Mouse (Mus musculus): ENCODE data around the gene Yipf2.
A peak's percentile ranks its signal among the peaks of the same experiment; 100 is the strongest.
"Not testable (repeated sequence)": the region's sequence is repeated elsewhere in the genome, so short reads cannot be mapped to it uniquely, and the experiment has no call there.

Yipf2 gene

DNA sequence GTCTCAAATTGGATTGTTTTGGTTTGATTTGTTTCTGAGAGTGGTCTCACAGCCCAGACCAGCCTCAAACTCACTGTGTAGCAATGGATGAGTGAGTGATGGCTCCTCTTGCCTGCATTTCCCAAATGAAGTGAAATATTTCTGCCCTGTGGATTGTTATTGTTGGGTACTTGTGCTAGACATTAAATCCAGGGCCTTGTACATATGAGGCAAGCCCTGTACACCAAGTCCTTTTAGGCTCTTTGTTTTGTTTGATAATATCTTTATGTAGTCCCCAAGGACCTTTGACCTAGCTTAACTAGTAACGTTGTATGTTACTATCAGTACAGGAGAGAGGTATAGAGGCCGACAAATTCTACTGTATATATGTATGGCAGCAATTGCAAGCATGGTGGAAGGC, 2.2 kb upstream of the Yipf2 start:
- DNase-seq = no peak

DNA sequence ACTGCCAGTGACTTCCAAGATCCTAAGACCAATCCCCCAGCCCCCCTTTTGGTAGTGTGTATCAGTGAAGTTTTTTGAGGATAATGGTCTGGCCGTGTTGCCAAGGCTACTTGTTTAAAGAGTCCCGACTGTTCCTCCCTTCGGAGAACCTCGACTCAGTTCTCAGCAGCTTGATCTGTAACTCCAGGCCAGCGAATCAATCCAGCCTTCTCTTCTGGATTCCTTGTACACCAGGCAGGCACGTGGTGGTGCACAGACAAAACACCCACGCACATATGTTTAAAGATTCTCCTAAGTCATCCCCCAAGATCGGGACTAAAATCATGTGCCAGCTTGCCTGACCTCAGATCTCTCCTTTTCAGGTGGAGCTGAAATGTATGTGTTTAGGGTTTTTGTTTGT, 1.7 kb upstream of the Yipf2 start:
- not testable (repeated sequence) for DNase-seq

DNA sequence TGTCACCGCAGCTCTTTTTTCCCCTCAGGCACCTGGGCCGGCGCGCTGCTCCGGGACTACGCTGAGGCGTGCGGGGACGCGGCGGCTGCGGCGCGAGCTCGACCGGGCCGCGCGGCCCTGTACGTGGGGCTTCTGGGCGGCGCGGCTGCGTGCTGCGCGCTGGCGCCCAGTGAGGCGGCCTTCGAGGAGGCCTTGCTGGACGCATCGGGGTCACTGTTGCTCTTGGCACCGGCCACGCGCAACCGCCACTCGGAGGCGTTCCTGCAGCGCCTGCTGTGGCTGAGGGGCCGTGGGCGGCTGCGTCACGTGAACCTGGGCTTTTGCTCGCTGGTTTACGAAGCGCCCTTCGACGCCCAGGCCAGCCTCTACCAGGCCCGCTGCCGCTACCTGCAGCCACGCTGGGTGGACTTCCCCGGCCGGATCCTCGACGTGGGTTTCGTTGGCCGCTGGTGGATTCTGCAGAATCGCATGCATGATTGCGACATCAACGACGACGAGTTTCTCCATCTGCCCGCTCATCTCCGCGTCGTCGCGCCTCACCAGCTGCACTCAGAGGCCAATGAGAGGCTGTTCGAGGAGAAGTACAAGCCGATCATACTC, 594 bp upstream of the Yipf2 start:
- DNase-seq = peak in 1 of 2 experiments; percentile 65

DNA sequence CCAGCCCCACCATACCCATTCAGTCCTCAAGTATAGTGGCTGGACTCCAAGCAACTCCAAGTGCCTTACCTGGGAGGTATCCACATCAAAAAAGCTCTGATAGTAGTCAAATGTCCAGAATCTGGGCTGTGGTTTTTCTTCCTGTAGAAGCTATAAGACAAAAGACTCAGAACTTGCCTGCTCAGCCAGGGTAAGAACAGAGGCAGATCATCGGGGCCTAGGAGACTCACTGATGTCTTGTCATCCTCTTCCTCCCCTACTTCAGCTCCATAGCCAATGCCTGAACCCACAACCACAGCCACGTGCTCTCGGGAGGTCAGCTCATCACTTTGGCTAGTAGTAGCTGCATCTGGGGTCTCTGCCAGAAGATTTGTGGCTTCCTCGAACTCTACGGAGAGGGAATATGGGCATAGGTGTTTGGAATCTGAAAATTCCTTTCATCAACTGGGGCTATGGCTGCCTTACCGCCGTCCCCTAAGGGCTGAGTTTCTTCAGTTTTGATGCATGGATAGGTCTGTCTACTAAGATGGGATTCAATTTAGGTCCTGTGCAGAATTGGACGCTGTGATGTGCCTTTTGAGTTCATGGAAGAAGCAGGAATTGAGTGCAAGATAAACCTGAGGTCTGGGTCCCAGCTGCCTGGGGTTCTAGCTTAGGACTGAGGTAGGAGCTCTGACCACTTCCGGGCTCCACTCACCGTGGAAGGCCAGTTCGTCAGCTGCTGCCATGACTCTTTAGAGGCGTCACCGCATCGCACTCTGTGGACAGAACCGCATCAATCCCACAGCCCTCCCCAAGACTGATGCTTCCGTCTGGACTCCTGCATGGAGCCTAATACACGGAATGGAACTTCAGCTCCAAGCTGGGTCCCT, 561 bp downstream of the Yipf2 start:
- peak; percentile 33 to 49 for DNase-seq

DNA sequence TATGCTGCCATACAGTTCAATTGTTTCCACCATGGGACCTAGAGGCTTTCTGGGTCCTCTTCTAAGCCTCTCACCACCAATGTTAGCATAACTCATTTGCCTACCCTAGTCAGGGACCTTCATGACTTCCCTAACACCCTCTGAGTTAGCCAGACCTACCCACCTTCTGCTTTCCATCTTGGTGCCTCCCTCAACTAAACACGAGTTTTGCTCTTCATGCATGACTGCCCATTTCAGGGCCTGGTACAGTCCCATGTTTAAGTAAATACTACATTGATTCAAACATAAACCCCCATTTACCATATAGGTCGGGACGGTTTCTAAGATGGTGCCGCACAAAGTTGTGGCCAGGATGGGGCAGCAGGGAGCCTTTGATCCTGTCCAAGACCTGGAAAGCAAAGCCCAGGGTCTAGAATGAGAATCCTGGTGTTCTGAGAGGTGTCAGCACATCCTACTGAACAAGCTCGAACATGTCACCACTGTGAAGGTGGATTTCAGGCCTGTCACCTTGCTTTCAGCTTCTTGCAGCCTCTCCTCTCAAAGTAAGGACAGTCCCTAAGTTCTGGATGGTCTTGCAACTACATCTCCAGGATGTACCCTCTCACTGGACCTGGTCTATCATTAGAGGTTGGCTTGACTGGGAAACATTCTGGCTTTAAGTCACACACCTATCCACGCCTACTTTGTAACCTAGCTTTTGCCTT, 1.3 kb downstream of the Yipf2 start:
- no peak for DNase-seq

DNA sequence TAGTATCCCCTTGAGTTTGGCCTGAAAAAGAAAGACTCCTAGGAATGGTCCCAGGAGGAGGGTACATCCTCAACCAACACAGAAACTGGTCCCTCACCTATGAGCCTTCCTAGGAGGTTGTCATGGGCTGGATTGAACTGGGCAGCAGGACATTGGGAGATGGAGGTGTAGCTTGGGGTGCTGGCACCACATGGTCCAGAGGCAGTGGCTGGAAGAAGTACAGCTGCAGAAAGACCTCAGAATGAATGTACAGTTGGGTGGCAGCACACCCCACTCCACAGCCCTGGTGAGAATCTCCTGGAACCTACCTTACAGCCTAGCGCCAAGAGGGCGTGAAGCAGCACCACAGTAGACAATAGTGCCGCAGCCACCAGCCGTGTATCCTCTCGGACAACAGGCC, 3.1 kb downstream of the Yipf2 start:
- DNase-seq = no peak

DNA sequence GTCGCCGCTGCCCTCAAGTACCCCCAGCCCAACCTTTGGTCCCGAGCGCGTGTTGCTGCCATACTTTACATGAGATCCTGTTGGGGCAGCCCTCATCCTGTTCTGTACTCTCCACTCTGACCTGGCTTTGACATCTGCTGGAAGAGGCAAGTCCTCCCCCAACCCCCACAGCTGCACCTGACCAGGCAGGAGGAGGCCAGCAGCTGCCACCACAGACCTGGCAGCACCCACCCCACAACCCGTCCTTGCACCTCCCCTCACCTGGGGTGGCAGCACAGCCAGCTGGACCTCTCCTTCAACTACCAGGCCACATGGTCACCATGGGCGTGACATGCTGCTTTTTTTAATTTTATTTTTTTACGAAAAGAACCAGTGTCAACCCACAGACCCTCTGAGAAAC, 4.3 kb downstream of the Yipf2 start:
- no peak for DNase-seq

DNA sequence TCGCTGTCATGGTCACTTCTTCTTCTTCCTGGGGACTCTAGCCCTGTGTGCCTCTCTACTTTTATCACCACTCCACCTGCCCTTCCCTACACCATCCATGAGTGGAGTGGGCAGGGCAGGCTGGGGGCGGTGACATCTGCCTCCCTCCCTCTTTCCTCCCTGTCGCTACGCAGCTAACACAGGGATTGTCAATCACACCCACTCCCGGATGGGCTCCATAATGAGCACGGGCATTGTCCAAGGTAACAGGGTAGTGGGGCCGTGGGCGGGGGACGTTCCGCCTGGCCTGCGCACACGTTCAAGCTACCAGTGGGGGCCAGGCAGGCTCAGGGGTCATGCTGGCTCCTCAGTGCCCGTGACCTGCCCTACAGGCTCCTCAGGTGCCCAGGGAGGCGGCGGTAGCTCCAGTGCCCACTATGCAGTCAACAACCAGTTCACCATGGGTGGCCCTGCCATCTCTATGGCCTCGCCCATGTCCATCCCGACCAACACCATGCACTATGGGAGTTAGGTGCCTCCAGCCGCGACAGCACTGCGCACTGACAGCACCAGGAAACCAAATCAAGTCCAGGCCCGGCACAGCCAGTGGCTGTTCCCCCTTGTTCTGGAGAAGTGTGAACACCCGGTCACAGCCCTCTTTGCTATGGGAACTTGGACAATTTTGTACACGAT, 4.8 kb downstream of the Yipf2 start:
- DNase-seq = no peak

DNA sequence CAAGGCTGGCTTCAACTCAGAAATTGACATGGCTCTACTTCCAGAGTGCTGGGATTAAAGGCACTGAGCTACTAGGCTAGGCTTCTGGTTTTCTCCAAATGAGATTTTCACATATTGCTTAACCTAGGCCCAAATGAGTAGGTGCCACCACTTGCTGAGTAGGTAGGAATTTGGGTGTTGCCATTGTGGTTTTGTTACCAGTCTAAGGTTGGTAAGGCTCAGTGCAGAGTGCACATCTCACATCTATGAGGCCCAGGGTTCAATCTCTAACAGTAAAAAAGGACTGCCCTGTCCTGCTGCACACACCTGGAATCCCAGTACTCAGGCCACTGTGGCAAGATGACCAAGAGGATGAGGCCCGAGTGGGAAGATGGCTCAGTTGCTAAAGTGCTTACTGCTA, 7.2 kb downstream of the Yipf2 start:
- DNase-seq = no peak

DNA sequence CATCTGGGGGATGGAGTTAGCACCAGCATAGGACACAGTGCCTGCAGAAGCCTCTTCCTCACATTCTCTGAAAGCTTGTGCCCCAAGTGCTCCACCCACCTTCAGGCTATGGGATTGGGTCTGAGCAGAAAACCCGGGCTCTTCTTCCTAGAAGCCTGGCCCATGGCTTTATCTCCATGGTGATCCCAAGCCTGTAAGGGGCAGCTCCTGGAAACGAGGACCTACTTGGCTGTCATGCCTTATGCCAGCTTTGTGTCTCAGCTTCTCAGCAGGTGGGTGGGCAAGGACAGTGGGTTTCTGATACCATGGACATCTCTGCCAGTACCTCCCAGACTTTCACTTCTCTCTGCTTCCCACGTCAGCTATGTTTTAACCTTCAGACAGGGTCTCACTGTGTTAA, 14.4 kb downstream of the Yipf2 start:
- DNase-seq = peak; percentile 59 to 62

DNA sequence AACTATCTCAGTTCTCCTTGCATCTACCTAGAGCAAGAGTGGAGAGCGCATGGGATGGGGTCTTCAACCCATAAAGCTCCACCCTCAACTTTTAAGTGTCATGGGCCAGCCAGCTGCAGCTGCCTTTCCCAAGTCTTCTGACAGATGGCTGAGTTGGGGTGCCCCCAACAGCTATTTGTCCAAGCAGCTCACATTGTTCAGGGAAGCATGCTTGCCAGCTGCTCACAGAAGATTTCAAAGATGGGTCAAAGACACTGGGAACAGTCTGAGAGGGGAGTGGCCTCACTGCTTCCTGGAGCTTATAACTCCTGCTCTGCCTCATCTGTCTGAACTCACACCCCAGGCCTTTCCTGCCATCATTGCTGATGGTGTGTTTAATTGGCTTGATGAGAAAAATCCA, 16.3 kb downstream of the Yipf2 start:
- DNase-seq = no peak

DNA sequence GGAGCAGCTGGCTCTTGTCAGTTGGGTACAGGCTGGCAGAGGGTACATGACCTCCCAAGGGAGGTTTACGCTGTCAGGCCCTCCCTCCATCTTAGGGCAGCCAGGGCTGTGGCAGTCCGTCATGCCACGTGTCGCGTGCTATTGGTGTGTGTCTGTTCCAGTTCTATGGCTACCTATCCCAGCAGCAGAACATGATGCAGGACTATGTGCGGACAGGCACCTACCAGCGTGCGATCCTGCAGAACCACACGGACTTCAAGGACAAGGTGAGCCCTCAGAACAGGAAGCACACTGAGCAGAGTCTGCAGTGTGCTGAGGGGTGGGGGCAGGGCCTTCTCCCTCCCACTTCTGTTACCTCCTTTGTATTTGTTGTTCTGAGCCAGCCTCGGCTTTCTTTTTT, 17.4 kb downstream of the Yipf2 start:
- DNase-seq = no peak

DNA sequence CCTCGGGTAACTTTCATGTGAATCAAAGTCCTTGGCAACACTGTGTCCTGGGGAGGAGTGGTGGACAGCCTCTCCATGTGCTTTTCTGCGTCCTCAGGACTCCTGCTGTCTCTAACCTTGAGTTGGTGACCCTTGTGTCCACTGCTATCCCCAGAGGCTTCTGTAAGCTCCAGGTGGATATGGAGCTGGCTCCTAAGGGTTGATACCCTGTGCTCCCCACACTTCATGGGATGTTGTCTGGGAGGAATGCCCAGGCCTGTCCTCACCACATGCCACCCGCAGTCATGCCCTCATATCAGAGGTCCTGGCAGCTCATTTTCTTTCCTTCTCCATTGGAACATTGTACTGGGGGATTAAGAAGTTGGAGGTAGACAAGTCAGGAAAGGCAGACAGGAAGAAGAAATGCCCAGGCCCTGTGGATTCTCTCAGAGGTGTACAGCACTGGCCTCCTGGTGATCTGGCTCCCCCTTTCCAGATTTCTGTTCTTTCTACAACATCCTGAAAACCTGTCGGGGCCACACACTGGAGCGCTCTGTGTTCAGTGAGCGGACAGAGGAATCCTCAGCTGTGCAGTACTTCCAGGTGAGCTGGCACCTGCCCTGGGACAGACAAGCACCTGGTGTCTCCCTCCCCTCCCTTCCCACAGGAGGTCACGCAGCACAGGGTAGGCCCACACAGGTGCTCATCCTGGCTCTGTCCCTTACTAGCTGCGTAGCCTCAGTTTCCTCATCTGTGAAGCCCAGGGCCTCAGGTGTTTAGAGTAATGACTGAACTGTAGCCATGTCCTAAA, 18.4 kb downstream of the Yipf2 start:
- no peak for DNase-seq

DNA sequence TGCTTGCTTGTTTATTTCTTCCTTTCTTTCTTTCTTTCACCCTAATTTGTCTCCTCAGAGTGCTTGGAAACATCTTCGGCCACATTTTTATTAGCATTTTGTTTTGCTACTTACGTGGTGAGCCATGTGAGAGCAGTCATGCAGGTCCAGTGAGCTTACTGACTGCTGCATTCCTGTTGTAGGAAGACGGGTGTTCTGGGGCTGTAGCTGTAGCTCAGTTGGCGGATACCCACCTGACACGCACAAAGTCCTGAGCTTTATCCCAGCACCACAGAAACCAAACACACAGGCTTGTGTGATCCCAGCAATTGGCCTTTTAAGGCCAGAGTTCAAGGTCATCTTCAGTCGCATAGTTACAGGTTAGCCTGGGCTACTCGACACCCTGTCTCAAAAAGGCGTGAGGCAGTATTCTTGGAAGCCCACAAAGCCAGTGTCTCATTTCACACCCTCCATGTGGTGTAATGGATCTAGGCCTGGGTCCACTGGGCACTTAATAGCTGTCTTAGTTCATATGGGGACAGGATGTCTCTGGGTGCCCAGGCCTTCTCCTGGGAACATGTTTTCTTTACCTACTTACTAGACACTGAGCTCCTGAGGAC, 23.9 kb downstream of the Yipf2 start:
- DNase-seq = no peak

DNA sequence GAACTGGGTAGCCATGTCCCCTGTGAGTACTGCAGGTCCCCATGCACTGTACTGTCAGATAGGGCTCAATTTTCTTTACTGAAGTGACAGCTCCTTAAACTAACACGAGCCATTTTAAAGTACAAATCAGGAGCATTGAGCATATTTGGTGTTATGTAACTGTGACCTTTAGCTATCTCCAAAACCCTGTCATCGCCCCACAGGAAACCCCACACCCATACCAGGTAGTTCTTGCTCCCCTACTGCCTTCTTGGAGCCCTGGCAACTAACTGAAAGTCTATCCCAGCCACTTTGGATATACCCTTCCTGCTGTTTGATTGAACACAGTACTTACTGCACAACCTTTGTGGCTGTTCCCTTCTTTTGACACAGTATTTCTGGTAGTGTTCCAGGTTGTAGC, 25.6 kb downstream of the Yipf2 start:
- no peak for DNase-seq

DNA sequence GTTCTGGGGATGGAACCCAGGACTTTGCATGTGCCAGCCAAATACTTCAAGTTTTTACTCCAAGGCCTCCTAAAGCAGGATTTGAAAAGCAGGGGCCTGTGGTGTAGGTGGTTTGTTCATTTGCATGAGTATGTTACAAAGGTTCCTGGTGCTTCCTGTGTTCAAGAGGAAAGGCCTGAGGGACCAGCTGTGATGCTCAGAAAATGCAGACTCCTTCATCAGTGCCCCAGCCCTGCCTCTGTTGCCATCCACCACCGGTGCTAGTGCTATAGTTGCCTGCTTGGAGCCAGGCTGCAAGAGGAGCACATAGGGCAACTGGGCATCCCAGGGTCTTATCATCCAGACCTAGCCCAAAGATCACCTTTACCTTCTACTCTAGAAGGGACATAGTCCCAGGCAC, 26.1 kb downstream of the Yipf2 start:
- no peak for DNase-seq

DNA sequence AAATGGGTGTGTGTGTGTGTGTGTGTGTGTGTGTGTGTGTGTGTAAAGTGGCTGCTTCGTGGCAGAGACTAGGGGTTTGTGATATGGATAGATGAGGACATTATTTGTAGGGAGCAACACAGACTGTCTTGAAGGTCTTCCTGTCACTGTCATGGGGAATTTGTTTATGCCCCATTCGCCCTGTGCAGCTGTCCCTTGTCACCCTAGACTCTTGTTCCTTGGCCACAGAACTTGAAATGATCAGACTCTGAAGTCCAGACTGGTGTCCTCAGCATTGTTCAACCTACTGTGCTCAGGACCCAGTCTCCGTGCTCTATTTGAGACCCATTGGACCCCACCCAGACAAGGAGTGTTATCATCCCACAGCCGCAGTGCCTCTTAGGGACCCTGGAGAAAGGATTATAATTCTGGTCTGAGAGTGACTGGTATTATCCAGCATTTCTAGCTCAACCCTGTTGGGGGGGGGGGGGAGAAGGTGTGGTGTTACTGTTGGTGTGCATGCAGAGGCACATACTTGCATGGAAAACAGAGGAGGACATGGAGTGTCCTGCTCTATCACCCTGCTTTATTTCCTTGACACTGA, 27.5 kb downstream of the Yipf2 start:
- no peak for DNase-seq

DNA sequence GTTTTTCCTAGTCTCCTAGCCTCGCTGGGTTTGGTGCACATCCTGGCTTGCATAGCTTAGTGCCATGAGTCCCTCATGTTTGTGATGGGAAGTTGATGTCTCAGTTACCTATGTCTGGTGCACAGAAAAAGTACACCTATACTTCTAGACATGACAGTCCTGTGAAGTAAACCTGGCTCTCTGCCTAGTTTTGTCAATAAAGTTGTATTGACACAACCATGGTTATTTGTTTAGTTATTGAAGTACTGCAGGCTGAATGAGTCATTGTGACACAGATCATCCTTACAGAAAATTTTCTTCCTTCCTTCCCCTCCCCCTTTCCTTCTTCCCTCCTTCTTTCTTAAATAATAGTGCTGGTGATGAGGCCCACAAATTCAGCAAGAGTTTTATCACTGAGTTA, 28.2 kb downstream of the Yipf2 start:
- no peak for DNase-seq

DNA sequence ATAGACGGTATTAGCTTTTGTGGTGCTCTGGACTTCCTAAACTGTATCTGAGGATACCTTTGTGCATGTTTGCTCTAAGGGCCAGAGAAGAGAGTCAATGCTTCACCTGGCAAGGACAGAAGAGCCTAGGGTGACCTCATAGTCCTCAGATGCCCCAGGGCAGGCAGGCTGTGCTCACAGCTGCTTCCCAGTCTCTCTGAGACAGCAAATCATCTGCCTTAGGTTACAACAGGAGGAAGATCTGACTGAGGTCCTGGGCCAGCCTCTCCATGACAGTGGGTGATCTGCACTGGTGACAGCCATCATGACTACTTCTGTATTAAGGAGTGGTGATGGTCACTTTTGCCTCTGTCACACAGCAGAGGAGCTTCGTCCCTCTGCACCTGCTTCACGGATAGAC, 33.5 kb downstream of the Yipf2 start:
- DNase-seq = no peak

DNA sequence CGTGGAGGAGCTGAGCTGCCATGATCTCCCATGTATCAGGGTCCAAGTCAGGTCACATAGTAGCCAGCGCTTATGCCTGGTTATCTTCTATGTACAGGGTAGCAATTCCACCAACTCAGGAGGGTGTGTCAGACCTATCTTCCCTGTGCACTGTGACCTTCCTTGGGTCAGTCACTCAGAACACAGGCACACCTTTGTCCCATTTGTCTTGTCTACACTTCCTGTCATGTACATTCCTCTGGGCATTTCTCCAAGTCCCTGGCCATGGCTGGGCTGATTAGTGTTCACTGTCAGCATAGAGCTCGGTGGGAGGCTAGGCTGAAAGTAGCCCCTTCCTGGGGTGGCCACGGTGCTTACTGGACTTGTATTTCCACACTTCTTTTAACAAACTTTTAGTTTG, 34.3 kb downstream of the Yipf2 start:
- DNase-seq = no peak

DNA sequence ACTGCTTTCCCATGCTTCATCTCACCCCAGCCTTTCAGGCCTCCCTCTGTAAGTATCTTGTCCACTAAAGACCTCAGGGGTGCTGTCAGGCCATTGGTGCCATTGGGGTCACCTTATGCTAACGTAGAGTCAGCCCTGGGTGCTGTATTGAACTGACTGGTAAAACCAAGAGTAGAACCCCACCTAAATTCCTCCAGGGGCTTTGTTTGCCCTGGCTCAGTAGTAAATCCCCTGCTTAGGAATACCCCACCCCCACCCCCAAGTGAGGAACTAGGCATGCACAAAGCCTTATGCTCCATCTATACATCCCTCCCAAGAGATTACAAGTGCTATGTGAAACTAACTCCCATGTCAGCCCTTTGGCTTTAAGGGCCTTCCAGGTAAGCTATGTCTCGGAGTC, 35.1 kb downstream of the Yipf2 start:
- DNase-seq = no peak

DNA sequence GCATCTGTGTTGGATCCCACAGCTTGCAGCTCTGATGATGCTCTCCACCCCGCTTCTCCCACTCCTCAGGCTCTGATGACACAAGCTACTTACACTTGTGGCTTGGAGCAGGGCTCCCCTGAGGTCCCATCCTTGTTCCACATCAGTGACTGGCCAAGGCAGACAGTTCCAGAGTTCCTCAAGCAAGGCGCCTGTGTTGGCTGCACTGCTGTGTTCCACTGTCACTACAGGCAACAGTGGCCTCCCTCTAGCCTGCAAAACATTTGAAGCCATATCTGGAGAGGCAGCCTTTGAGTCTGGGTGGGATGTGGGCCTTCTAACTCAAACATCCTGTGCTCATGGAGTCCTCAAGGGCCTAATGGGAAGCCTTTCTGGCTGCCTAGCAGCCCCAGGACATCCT, 35.6 kb downstream of the Yipf2 start:
- DNase-seq = no peak

Data from cerebellum, postnatal 14 days (tissue).